Mouse (Mus musculus): ENCODE data around the gene Fam204a. TPM values are rescaled to one million over a fixed set of nuclear protein-coding genes. Genes with fewer than 3 reads are reported as not detected.

Fam204a gene
- polyA plus RNA-seq, 1 experiment from 2014 or later: 70.4 TPM

DNA sequence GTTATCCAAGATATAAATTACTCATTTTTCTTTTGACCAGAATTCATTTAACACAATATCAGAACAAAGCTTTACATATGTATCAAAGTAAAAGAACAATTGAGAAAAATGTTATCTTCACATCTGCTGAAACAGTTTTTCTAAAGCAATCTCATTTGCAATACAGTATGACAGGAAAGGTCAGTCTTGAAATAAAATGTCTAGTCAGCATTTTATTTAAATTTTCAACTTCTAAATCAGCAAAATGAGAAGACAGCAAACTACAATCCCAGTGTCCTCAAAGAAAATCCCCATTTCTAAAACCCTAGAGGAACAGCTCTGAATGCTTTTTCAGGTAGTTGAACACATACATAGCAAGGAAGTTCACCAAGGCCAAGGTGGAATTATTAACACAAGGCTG is 18.3 kb downstream of the Fam204a start:
- 0 out of 2 replicates have a peak, but pooled peaks cover 2% of the 10 kb centered on the region for H3K27me3 ChIP-seq
- no peak overlapping the region for H3K4me2 ChIP-seq (replicated peaks)
- H3K36me3 ChIP-seq: peaks cover 24% of the 10 kb centered on the region; the same call in 1 of the 2 replicates
- H3K4me3 ChIP-seq: no peak overlapping the region
- 0 out of 2 replicates have a peak, but pooled peaks cover 7% of the 10 kb centered on the region for H3K4me1 ChIP-seq
- ATAC-seq (ENCODE audit: low FRiP score): no peak
- no peak overlapping the region for H3K9ac ChIP-seq
- no peak overlapping the region for H3K27ac ChIP-seq
- H3K9me3 ChIP-seq (replicated peaks): no peaks in the 10 kb centered on the region

DNA sequence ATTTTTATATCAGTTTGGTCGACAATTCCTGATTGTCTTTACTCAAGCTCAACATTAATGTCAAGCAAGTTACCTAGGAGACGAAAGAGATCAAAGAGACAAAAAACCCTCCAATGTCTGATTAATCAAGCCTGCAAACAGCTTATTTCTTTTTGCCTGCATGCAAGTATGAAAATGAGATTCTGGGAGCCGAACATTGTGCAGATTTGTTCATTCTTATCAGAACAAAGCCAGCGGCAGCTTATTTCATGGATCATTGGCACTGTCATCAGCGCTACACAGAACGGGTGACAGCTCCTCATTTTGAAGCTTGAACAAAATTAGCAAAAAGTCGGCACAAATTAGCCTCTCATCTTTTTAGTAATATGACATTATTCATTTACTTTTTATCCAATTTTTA is 22.3 kb downstream of the Fam204a start:
- Histone ChIP-seq H3K9me3 (replicated peaks) (no peaks in the 10 kb centered on the region), H3K27ac (no peak overlapping the region), H3K36me3 (no peaks in the 10 kb centered on the region; the same call in 1 of the 2 replicates), H3K4me1 (peaks cover 17% of the 10 kb centered on the region), H3K9ac (no peak overlapping the region), H3K4me2 (replicated peaks) (no peak overlapping the region), H3K4me3 (no peak overlapping the region), H3K27me3 (0 out of 2 replicates have a peak, but pooled peaks cover 2% of the 10 kb centered on the region)
- peak; percentile 61; the same call in 1 of the 2 replicates for ATAC-seq (ENCODE audit: low FRiP score)
- WGBS: 27% methylated on average over 7 of the region's 7 CpGs

DNA sequence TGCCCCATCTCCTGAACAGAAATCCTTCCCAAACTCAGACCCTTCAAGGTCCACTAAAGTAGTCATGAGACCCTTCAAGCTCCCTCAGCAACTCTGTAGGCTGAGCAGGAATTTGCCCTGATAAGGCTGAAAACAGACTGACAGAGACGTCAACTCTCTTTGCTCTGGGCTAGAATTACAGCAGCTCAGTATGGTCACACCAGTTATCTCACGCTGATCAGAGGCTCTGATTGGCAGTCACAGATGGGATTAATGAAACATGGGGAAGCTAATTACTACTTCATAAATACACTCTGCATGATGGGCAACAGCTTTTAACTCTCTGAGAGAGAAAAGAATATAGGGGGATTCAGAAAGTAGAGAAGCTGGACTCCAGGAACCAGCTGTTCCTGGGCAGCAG is 26.2 kb downstream of the Fam204a start:
- no peak overlapping the region for H3K4me2 ChIP-seq (replicated peaks)
- H3K27me3 ChIP-seq: no peaks in the 10 kb centered on the region
- ATAC-seq (ENCODE audit: low FRiP score): no peak
- no peak overlapping the region for H3K9ac ChIP-seq
- H3K9me3 ChIP-seq (replicated peaks): no peaks in the 10 kb centered on the region
- no peak overlapping the region for H3K4me3 ChIP-seq
- peaks cover 17% of the 10 kb centered on the region for H3K4me1 ChIP-seq
- no peak overlapping the region for H3K27ac ChIP-seq
- no peaks in the 10 kb centered on the region for H3K36me3 ChIP-seq
- WGBS: 25% methylated on average over 2 of the region's 2 CpGs

DNA sequence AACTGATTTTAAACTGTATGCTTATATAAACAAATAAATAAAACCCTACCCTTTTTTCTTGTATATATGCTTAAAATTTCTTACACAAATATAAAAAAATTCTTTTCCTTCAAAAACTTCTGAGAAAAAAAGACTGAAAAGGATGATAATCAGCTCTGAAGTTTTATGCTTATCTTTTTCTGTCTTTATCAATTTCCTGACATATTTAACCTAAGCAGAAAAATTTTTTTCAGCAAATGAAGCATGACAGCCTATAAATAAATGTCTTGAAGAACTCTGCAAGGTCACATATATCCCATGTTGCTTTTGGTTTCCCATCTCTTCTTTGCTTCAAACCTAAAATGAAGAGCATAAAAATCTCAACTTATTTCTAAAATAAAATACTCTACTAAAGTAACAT is 27.3 kb downstream of the Fam204a start:
- Histone ChIP-seq H3K27me3 (no peaks in the 10 kb centered on the region), H3K4me1 (peaks cover 12% of the 10 kb centered on the region), H3K4me3 (no peak overlapping the region), H3K36me3 (peaks cover 7% of the 10 kb centered on the region; the same call in 1 of the 2 replicates), H3K9ac (no peak overlapping the region), H3K9me3 (replicated peaks) (no peaks in the 10 kb centered on the region), H3K27ac (no peak overlapping the region), H3K4me2 (replicated peaks) (no peak overlapping the region)
- ATAC-seq (ENCODE audit: low FRiP score): no peak

DNA sequence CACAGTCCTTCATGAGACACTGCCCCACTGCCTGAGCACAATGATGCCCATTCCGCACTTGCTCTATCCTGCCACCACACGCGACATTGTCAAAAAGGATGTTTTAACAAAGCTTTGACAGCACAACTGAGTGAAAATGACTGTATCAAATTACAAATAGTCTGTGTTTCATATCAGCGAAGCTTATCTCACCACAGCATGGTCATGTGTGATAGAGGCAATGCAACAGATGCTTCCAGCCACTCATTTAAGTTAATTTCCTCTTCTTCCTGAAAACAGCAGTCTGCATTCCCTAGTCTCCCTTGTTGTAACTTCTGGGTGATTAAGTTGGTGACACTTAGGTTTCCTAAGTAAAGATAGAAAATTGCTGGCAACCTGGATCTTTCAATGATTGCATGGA is 33.7 kb downstream of the Fam204a start:
- no peak overlapping the region for H3K9ac ChIP-seq
- 0 out of 2 replicates have a peak, but pooled peaks cover 2% of the 10 kb centered on the region for H3K4me1 ChIP-seq
- WGBS: 93% methylated on average over 4 of the region's 4 CpGs
- ATAC-seq (ENCODE audit: low FRiP score): no peak
- H3K9me3 ChIP-seq (replicated peaks): no peaks in the 10 kb centered on the region
- no peak overlapping the region for H3K4me2 ChIP-seq (replicated peaks)
- H3K36me3 ChIP-seq: peaks cover 11% of the 10 kb centered on the region; the same call in 1 of the 2 replicates
- no peak overlapping the region for H3K27ac ChIP-seq
- no peaks in the 10 kb centered on the region for H3K27me3 ChIP-seq
- no peak overlapping the region for H3K4me3 ChIP-seq

DNA sequence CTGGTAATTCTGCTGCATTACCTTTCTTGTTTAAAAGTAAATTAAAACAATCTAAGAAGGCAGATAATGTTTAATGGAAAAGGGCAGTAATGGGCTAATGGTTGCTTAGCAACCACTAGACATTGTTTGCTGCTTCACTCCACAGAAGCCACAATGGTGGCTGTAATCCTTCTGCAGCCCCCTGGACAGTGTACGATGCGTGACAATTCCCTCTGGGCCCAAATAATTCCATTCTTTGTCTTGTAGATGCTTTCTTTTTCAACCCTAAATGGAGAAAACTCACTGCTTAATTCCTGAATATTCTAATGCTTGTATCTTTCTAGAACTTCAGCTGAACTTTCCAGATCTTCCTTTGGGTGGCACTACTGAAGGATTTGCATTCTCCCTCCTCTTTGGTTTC is 37.3 kb downstream of the Fam204a start:
- H3K36me3 ChIP-seq: 0 out of 2 replicates have a peak, but pooled peaks cover 4% of the 10 kb centered on the region
- no peak overlapping the region for H3K4me3 ChIP-seq
- no peaks in the 10 kb centered on the region for H3K27me3 ChIP-seq
- WGBS: 31% methylated on average over 2 of the region's 2 CpGs
- H3K4me1 ChIP-seq: 0 out of 2 replicates have a peak, but pooled peaks cover 2% of the 10 kb centered on the region
- no peaks in the 10 kb centered on the region for H3K9me3 ChIP-seq (replicated peaks)
- no peak overlapping the region for H3K4me2 ChIP-seq (replicated peaks)
- no peak overlapping the region for H3K9ac ChIP-seq
- ATAC-seq (ENCODE audit: low FRiP score): no peak
- H3K27ac ChIP-seq: no peak overlapping the region

DNA sequence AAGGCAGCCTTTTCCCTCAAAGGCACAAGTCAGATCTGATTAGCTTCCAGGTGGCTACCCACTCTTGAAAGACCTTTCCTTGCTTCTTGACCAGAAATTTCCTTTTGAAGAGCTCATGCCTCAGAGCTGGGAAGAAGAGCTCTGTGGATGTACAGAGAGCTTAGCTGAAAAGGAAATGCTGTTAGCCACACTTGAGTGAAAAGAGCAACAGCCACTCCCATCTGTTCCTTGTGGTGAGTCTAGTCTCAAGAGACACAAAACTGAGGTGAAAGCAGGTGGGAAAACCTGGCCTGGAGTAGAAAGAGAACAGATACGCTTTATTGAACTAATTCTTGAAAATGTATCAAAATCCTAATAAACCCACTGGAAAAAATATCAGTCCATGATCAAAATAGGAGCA is 43.6 kb downstream of the Fam204a start:
- Histone ChIP-seq H3K4me3 (no peak overlapping the region), H3K4me2 (replicated peaks) (no peak overlapping the region), H3K36me3 (no peaks in the 10 kb centered on the region), H3K4me1 (no peaks in the 10 kb centered on the region), H3K27ac (no peak overlapping the region), H3K27me3 (no peaks in the 10 kb centered on the region), H3K9ac (no peak overlapping the region), H3K9me3 (replicated peaks) (no peaks in the 10 kb centered on the region)
- 96% methylated on average over 1 of the region's 1 CpGs for WGBS
- no peak for ATAC-seq (ENCODE audit: low FRiP score)

DNA sequence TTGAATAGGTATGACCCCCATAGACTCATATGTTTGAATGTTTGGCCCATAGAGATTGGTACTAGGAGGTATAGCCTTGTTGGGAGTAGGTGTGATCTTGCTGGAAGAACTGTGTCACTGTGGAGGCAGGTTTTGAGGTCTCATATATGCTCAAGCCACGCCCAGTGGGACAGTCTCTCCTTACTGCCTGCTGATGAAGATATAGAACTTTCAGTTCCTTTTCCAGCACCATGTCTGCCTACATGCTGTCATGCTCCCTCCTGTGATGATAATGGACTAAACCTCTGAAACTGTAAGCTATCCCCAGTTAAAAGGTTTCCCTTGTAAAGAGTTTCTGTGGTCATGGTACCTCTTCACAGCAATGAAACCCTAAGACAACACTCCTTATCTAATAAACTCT is 44.3 kb downstream of the Fam204a start:
- H3K9ac ChIP-seq: no peak overlapping the region
- H3K4me1 ChIP-seq: no peaks in the 10 kb centered on the region
- H3K27ac ChIP-seq: no peak overlapping the region
- no peak overlapping the region for H3K4me3 ChIP-seq
- H3K9me3 ChIP-seq (replicated peaks): no peaks in the 10 kb centered on the region
- no peaks in the 10 kb centered on the region for H3K36me3 ChIP-seq
- WGBS: 86% methylated on average over 1 of the region's 1 CpGs
- H3K4me2 ChIP-seq (replicated peaks): no peak overlapping the region
- H3K27me3 ChIP-seq: no peaks in the 10 kb centered on the region
- ATAC-seq (ENCODE audit: low FRiP score): no peak

DNA sequence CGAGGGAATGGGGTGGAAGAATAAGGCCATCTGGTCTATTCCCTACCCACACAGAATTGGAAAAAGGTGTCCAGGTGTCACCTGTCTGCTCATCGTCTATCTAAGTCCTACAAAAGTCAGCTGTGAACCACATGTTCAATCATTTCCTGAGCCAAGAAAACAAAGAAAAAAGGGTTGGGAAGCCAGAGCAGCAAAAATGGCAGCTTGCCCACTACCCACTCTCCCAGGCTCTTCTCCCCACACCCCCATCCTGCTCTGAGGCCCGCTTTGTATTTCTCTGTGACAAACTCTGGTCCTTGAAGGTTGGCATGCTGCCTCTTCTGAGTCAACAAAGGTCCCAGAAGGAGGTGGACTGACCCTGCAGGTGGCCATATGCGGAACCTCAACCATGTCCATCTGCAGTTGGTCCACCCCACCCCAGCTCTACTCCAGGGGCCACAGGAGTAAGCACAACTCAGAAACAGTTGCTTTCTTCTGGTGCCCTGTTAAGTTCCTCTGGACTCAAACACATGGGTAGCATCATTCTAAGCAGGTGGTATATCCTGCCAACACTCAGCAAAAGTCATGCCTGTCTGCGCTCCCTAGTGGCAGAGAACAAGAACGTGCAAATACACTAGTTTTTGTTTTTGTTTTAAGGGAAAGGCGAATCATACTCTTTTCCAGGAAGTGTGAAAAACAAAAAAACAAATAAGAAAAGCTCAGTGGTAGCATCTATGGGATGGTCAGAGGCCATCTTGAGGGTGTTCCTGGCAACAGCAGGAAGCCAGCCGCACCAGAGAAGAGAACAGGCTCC is 47.5 kb downstream of the Fam204a start:
- Histone ChIP-seq H3K9ac (no peak overlapping the region), H3K36me3 (no peaks in the 10 kb centered on the region), H3K4me3 (no peak overlapping the region), H3K27ac (no peak overlapping the region), H3K9me3 (replicated peaks) (no peaks in the 10 kb centered on the region), H3K4me2 (replicated peaks) (no peak overlapping the region), H3K4me1 (no peaks in the 10 kb centered on the region), H3K27me3 (no peaks in the 10 kb centered on the region)
- no peak for ATAC-seq (ENCODE audit: low FRiP score)
- WGBS: 84% methylated on average over 8 of the region's 8 CpGs

DNA sequence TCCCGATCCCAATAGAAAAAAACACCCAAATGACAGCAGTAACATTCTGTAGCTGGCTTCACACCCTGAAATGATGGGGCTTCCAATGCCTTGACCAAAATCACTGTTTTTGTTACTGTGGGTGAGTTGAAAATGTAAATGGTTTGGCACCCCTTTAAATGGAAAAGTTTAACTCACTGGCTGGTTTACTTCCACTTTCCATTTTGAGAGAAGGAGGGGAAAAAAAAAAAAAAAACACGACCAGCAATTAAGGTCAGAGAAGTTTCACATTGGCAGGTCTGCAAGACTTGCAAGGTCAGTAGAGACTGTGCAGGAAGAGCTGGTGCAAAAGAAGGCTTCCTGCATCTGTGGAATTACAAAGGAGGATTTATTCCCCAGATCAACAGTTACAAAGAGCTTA is 61.1 kb downstream of the Fam204a start:
- Histone ChIP-seq H3K4me1 (no peaks in the 10 kb centered on the region), H3K9ac (no peak overlapping the region), H3K9me3 (replicated peaks) (no peaks in the 10 kb centered on the region), H3K4me3 (no peak overlapping the region), H3K27me3 (no peaks in the 10 kb centered on the region), H3K4me2 (replicated peaks) (no peak overlapping the region), H3K27ac (no peak overlapping the region), H3K36me3 (no peaks in the 10 kb centered on the region)
- ATAC-seq (ENCODE audit: low FRiP score): no peak
- WGBS: 51% methylated on average over 2 of the region's 2 CpGs

DNA sequence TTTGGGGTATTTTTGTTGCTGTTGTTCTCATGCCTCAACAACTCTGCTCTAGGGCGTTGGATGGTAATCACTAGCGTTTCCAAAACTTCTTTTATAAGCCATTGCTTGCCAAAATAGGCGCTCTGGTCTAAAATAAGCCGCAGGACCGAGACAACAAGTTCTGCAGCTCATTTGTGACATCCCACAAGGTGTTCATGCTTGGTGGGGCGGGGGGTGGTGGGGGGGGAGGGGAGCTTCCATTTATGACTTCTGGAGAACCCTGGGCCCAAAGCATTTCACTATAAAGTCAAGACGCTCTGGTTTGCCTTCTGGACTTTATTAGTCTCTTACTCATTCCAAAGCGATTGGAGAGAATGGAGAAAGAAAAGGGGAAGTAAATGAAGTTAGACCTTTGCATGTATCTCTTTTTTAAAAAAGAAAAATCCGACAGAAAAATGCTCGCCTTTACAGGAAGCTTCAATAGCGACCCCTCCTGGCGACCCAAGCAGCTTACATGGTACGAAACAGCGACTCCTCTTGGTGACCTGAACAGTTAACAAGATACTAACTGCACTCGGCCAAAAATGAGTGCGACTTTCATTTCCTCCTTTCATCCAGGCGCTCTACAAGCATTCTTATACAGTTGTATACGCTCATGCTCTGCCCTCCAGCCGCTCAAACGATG is 65.8 kb downstream of the Fam204a start:
- Histone ChIP-seq H3K9me3 (replicated peaks) (no peaks in the 10 kb centered on the region), H3K36me3 (no peaks in the 10 kb centered on the region), H3K9ac (no peak overlapping the region), H3K27me3 (peaks cover 3% of the 10 kb centered on the region; the same call in 1 of the 2 replicates), H3K27ac (no peak overlapping the region), H3K4me1 (no peaks in the 10 kb centered on the region), H3K4me2 (replicated peaks) (peak overlapping the region; percentile 13; the same call in 1 of the 2 replicates), H3K4me3 (no peak overlapping the region)
- ATAC-seq (ENCODE audit: low FRiP score): no peak
- 10% methylated on average over 20 of the region's 20 CpGs for WGBS

DNA sequence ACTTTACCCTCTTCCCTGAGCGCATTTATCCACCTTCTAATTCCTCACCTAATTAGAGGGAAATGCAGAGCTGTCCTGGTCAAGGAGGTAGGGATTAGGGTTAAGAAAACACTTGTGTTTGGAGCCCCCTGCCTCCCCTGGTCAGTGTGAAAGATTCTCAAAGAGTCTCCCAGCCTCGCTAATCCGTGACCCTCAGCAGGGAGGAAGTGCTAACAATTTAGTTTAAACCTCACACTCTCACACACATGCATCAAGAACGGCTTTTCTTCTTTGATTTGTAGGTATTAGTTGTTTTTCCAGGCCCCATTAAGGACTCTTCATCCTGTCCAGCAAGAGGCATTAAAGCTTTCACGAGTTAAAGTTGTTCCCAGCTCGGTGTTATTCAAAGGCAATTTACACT is 66.7 kb downstream of the Fam204a start:
- 8% methylated on average over 6 of the region's 6 CpGs for WGBS
- ATAC-seq (ENCODE audit: low FRiP score): no peak
- Histone ChIP-seq H3K4me1 (no peaks in the 10 kb centered on the region), H3K36me3 (no peaks in the 10 kb centered on the region), H3K27me3 (peaks cover 3% of the 10 kb centered on the region; the same call in 1 of the 2 replicates), H3K4me3 (no peak overlapping the region), H3K9ac (no peak overlapping the region), H3K27ac (no peak overlapping the region), H3K9me3 (replicated peaks) (no peaks in the 10 kb centered on the region), H3K4me2 (replicated peaks) (no peak overlapping the region)
